Mouse (Mus musculus): Measurements from ENCODE around the gene Fbxl5. TPM values are rescaled to one million over a fixed set of nuclear protein-coding genes. Genes with fewer than 3 reads are reported as not detected.

Fbxl5 gene
- polyA plus RNA-seq, 1 experiment from 2014 or later: 41.8 TPM

GRCm38 (mm10) chr5:43721538-43722451, 99.6 kb downstream of the Fbxl5 start:
- Histone ChIP-seq H3K4me2 (no peak overlapping the region), H3K27ac (ENCODE audit: low read depth, low read length) (no peak overlapping the region), H3K27me3 (ENCODE audit: control insufficient read depth, insufficient read depth, low read length) (no peaks in the 10 kb centered on the region), H3K36me3 (ENCODE audit: control insufficient read depth, insufficient read depth, low read length) (peaks cover 17% of the 10 kb centered on the region), H3K9me3 (replicated peaks; ENCODE audit: control insufficient read depth, low read length) (no peaks in the 10 kb centered on the region), H3K9ac (ENCODE audit: low read depth, low read length) (no peak overlapping the region), H3K4me1 (ENCODE audit: control insufficient read depth, insufficient read depth, low read length) (no peaks in the 10 kb centered on the region), H3K4me3 (ENCODE audit: low read depth, low read length) (no peak overlapping the region)
- ATAC-seq (replicated peaks; ENCODE audit: insufficient number of reproducible peaks, low FRiP score, low TSS enrichment): no peak
- 72% methylated on average over 5 of the region's 5 CpGs for WGBS (ENCODE audit: insufficient replicate concordance)

GRCm38 (mm10) chr5:43699240-43699639, 122.2 kb downstream of the Fbxl5 start:
- ATAC-seq (replicated peaks; ENCODE audit: insufficient number of reproducible peaks, low FRiP score, low TSS enrichment): no peak
- H3K27ac ChIP-seq (ENCODE audit: low read depth, low read length): no peak overlapping the region
- H3K4me1 ChIP-seq (ENCODE audit: control insufficient read depth, insufficient read depth, low read length): no peaks in the 10 kb centered on the region
- peaks cover 20% of the 10 kb centered on the region for H3K36me3 ChIP-seq (ENCODE audit: control insufficient read depth, insufficient read depth, low read length)
- no peaks in the 10 kb centered on the region for H3K27me3 ChIP-seq (ENCODE audit: control insufficient read depth, insufficient read depth, low read length)
- H3K9me3 ChIP-seq (replicated peaks; ENCODE audit: control insufficient read depth, low read length): no peaks in the 10 kb centered on the region
- no peak overlapping the region for H3K4me2 ChIP-seq
- no peak overlapping the region for H3K9ac ChIP-seq (ENCODE audit: low read depth, low read length)
- H3K4me3 ChIP-seq (ENCODE audit: low read depth, low read length): no peak overlapping the region

GRCm38 (mm10) chr5:43697133-43697532, 124.3 kb downstream of the Fbxl5 start:
- no peak overlapping the region for H3K9ac ChIP-seq (ENCODE audit: low read depth, low read length)
- no peaks in the 10 kb centered on the region for H3K9me3 ChIP-seq (replicated peaks; ENCODE audit: control insufficient read depth, low read length)
- H3K36me3 ChIP-seq (ENCODE audit: control insufficient read depth, insufficient read depth, low read length): peaks cover 14% of the 10 kb centered on the region
- no peak overlapping the region for H3K4me3 ChIP-seq (ENCODE audit: low read depth, low read length)
- H3K27ac ChIP-seq (ENCODE audit: low read depth, low read length): no peak overlapping the region
- H3K4me1 ChIP-seq (ENCODE audit: control insufficient read depth, insufficient read depth, low read length): no peaks in the 10 kb centered on the region
- H3K27me3 ChIP-seq (ENCODE audit: control insufficient read depth, insufficient read depth, low read length): no peaks in the 10 kb centered on the region
- no peak overlapping the region for H3K4me2 ChIP-seq
- ATAC-seq (replicated peaks; ENCODE audit: insufficient number of reproducible peaks, low FRiP score, low TSS enrichment): no peak
- 82% methylated on average over 3 of the region's 3 CpGs for WGBS (ENCODE audit: insufficient replicate concordance)

Other genes with a start within 250 kb of the Fbxl5 start
- 8.3 and 8.5 TPM in 2 replicates for gene Cc2d2a, start 159.3 kb downstream of the Fbxl5 start, polyA plus RNA-seq (2014; fragmentation: Nextera tagmentation; extraction: Ambion mirVana)
- gene Bst1, start 2.8 kb downstream of the Fbxl5 start, polyA plus RNA-seq (2014; fragmentation: Nextera tagmentation; extraction: Ambion mirVana): 0.23 TPM in 1 of 2 replicates, not detected in the other
- 20.2 and 20.3 TPM in 2 replicates for gene Cd38, start 46.9 kb upstream of the Fbxl5 start, polyA plus RNA-seq (2014; fragmentation: Nextera tagmentation; extraction: Ambion mirVana)
- gene Gm7879, start 91.5 kb upstream of the Fbxl5 start, polyA plus RNA-seq (2014; fragmentation: Nextera tagmentation; extraction: Ambion mirVana): not detected in 2 replicates
- gene Fgfbp1, start 160.1 kb upstream of the Fbxl5 start, polyA plus RNA-seq (2014; fragmentation: Nextera tagmentation; extraction: Ambion mirVana): not detected in 2 replicates